Mouse (Mus musculus): ENCODE results near the gene Ptk6. TPM values are rescaled to one million over a fixed set of nuclear protein-coding genes. Genes with fewer than 3 reads are reported as not detected.
"Not testable (repeated sequence)": the region's sequence is repeated elsewhere in the genome, so short reads cannot be mapped to it uniquely, and the experiment has no call there.

Ptk6 gene
- total and polyA plus RNA-seq, 3 experiments, result 0.02 to 0.07 TPM; not detected in 1

DNA sequence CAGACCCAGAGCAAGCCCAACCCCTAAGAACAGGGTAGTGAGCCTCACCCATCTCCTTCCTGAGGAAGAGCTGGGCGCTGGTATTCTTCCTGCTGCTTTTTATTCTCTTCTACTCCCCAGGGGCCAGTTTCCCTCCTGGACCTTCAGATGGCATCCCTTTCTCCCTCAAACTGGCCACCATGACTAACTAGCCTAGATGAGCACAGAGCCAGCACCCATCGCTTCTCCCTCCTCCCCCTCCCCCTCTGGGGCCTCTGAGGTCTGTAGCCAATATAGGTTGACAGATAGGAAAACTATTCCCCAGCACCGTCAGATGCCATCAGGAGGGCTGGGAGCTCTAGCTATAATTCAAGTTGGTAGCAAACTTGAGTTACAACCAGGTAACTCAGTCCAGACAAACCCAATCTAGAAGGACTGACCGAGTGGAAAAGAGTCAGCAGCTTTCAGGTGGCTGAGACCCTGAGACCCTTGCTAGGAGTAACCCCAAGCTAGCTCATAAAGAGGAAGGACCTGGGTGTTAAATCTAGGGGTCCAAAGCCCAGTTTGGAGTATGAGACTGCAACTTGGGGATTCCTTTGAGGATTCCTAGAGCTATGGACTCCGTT is 16.4 kb upstream of the Ptk6 start:
- DNase-seq, result no peak

DNA sequence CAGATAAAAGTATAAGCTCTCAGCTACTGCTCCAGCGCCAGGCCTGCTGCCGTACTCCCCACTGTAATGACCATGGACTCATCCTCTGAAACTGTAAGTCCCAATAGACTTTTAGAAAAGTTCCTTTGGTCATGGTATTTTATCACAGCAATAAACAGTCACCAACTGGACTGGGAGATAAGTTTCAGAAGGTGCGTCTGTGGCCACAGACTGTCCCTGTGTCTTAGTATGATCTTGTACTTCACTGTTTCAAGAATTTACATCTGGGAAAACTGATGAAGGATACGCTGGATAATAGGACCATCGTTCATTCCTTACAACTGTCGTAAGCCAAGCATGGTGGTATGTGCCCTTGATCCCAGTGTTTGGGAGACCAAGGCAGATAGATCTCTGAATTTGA is 13.4 kb upstream of the Ptk6 start:
- DNase-seq, result no peak

DNA sequence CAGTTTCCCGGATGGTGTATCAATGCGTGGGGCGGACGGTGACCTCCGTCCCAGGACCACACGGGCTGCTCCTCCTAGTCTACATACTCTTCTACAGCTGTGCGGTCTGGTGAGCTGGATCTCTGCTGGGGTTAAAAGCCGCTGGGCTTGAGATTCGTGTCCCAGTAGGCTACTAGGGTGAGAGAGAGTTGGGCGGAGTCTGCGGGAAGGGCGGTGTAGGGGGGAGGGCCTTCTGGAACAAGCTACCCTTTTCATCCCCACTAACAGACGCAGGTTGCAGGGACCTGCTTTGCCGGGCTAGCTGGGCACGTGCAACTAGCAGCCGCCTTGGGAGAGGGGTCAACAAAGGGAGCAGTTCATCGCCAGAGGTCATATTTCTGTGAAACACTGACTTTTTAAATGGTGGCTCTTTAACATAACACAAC is 10.4 kb upstream of the Ptk6 start, which contains the start of gene Srms:
Srms (minus strand) TSS at position 165 of the 425 bp plus-strand sequence.
- peak; percentile 71 for DNase-seq

DNA sequence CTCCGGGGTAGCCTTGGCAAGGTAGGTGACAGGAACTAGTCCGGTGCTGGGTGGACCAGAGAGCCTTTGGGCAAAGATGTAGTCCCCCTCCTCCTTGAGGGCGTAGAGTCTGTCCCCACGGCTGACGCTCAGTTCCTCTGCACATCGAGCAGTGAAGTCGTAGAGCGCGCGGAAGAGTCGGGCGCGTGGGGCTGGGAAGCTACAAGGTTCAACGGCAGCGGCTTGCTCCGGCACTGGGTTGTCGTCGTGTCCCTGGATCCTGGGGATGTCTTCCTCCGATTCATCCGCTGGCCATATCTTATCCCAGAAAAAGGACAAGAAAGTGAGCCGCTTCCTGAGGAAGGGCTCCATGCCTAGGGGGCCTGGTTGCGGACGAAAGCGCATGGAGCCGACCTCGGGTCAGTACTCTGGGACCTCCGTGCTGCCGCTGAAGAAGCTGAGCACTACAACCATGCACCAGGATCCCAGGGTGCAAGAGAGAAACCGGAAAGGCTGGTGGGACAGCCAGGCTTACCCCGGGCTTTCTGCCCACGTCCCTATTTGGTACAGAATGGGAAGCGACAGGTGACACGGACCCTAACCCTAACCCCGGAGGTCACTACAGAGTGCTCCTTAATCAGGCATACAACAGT is 9.9 kb upstream of the Ptk6 start:
- peak; percentile 27 for DNase-seq

DNA sequence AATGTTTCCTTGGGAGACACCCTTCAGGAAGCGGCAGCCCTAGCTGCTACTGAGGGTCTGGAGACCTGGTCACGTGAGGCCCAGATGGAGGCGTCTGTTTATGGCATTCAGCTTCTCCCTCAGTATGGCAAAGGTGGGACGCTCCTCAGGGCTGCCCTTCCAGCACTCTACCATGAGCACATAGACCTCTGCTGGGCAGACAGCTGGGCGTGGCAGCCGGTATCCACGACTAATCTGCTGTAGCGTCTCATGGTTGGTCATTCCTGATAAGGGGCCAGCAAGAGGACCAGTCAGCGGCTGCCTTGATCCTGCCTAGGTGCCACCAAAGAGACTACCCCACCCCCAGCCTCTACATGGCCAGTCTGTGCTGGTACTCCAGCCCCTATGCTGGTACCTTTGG is 3.5 kb upstream of the Ptk6 start:
- no peak for DNase-seq

DNA sequence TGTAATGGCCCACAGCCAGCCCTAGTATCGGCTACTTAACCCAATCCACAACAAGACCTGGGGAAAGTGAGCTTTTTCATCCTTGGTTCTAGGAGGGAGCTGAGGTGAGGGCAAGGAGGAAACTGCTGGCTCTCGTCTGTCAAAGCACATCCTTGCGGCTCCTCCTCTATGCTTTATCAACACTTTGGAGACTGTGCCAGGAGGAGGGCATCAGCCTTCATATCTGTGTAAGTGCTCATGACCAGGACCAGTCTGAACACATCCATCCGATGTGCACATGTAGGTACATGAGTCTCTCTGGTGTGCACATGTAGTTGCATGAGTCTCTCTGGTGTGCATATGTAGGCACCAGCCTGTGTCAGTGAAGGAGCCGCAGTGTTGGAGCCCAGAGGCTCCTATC is 3.1 kb upstream of the Ptk6 start:
- DNase-seq, result no peak

DNA sequence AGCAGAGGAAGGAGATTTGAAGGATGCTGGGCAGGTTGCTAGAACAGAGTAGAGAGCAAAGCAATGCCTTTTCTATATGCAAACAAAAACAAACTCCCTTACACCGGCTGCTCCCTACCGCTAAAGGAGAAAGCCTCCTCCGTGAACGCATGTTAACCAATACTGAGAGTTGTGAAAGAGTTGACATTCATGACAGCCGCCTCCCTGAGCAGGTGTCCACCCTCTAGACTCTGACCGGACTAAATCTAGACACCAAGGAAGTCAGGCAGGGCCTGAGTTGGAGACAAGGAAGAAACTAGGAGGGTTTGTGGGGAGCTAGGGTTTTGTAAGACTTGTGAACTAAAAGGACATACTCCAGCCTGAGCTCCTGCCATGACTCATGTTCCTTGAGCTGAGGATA is 297 bp upstream of the Ptk6 start:
- no peak for DNase-seq

DNA sequence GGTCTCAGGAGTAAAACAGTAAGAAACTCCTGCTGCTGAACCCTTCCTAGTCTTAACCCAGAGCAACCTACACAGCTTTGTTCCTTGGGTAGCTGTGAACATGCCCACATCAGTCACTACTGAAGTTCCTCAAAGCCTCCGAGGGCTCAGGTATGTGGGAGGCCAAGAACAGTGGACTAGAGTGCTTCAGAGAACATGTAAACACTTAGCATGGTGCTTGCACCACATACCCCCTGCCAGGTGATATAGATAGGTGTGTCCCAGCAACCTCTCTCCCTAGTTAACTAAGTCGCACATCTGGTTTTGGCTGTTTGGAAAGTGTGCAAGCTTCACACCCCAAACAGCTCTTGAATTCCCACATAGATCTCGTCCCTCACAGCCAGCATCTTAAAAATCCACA is 983 bp downstream of the Ptk6 start:
- DNase-seq, result no peak

DNA sequence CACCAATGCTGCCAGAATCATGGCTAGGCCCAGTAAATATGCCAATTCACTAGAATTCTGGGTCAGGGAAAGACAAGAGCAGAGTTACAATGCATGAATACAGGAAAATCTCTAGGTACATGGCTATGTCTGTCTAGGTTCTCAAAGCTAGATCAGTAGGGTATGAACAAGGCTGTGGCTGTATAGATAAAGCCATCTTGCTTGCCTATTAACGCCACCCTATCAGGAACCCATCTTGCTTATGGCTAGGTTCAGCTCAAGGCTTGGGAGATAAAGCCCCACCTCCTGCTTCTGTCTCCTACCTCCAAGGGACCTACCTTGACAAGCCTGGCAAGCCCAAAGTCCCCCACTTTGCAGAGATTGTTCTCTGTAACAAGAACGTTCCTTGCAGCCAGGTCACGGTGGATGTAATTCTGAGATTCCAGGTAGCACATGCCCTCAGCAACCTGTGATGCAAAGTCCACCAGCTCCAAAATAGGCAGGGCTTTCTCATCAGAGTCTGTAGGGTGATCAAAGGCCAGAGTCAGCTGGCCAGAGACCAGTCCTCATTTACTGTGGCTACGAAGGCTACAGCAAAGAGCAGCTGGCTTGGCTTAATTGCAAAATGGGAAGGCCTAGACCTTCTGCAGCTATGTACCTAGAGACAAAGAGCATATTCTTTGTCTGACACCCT is 5.8 kb downstream of the Ptk6 start:
- no peak for DNase-seq

DNA sequence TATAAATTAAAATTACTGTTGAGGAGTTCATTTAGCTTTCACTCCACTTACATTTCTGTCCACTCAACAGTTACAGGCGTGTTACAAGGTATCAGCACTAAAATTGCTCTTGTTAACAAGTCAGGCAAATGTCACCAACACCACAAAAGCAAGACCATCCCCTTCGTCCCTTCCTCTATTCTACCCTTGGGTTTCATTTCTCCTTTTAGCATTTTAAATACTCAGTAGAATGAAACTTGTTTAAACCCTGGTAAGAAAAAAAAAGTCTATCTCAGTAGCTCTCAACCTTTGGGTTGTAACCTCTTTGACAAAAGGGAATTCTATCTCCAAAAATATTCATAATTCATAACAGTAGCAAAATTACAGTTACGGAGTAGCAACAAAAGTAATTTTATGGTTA is 9.5 kb downstream of the Ptk6 start:
- DNase-seq, result no peak

DNA sequence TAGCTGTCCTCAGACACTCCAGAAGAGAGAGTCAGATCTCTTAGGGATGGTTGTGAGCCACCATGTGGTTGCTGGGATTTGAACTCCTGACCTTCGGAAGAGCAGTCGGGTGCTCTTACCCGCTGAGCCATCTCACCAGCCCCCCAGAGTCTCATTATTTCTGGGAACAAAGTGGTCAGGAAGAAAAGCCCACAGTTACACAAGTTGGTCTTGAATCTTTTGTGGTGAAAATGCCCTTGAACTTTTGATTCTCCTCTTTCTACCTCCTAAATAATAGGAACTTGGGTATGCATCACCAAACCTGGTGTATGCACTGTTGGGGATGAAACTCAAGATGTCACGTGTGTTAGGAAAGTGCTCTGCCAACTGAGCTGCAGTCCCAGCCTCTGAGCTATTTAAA is 10.7 kb downstream of the Ptk6 start:
- DNase-seq, result no peak

DNA sequence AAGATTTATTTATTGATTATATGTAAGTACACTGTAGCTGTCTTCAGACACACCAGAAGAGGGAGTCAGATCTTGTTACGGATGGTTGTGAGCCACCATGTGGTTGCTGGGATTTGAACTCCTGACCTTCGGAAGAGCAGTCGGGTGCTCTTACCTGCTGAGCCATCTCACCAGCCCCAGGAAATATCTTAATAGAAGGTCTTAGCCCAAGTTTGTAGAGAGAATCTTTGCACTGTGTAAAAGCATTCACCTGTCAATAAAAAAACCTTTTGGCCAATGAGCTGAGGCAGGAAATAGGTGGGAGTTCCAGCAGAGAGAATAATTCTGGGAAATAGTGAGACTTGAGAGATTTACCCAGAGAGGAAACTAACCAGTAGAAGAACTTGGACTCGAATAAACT is 11.2 kb downstream of the Ptk6 start:
- not testable (repeated sequence) for DNase-seq

DNA sequence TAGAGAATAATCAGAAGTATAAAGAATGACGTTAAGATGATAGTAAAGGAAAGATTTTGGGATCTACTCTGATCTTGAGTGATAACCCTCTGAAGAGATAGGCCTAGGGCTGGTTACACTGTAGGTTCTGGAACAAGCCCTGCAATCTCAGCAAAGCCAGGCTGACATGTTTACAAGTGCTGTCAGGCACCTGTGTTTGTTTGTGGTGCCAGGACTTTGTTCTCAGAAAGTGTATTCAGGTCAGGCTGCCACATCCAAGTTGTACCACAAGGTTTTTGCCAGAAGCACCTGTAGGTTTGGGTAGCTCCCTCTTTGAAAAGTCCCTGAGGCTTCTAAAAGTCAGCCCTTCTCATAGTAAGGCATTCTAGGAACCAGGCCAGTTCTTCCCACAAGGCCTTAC is 13.3 kb downstream of the Ptk6 start:
- no peak for DNase-seq

DNA sequence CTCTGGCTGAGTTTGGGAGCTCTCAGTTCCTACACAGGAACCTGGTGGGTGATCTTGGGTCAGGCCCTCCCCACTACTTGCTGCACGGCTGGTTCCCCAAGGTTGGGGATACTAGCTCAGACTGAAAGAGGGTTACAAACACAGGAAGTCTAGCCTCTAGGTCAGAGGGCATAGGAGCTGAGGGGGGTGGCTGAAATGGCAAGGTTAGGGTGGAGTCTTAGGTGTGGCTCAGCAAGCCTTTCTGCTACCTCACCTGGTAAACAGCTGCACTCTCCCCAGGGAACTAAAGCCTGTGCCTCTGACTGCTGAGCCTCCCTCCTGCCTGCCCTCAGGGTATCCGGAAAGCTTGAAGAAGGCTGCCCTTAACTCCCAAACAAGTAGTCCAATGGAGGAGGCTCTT is 13.9 kb downstream of the Ptk6 start:
- peak; percentile 18 for DNase-seq

DNA sequence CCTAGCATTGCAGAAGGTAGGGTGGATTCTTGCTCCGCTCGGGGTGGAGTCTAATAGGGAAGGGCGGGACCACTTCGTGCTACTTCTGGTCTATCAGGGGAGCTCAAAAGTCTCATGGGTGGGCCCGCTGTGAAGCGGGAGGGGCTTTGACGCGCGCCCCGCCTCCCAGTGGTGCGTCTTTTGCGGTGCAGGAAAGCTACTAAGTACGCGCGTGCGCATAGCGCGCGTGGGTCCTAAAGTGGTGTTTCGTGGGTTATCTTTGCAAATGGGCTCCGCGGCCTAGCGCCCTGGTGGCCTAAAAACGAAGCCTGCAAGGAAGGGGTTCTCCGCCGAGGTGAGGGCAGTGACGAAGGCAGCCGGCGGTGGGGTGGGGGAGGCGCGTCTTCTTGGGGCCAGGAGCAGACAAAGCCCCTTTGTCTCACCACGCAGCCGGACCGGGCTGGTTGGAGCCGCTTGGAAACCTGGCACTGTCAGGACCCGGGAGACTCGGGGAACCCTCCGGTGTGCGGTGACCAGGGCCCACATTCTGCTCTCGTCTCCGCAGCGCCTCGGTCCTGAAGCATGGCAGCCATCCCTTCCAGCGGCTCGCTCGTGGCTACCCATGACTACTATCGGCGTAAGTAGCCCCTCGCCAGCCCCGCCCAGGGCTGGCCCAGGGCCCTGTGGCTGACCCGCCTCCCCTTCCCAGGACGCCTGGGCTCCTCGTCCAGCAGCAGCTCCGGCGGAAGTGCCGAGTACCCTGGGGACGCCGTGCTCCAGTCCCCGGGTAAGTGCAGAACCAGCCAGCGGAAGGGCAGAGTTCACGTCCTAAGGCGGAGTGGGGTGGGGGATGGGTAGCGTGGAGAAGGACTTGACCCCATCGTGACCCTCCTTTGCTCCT is 15.2 kb downstream of the Ptk6 start, which contains the start of gene Ppdpf:
Ppdpf (plus strand) TSS at position 127 of the 880 bp plus-strand sequence.
- DNase-seq, result peak; percentile 96

DNA sequence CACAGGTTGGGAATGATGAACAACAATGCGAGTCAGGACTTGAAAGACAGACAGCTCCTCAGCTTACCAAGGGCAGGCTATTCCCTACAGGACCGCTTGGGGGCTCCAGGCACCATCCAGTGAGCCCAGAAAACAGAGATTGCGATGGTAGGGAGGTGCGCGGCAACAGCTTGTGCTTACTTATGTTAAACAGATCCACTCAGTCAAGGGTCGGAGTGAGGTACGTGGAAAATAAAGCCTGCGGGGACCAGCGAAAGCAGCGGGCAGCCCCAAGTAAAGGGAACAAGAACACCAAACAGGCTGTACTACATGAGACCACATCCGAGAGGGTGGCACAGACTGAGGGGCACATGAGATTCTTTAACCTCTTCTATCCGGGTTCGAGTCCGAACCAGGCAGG is 16.0 kb downstream of the Ptk6 start:
- DNase-seq, result peak; percentile 90

DNA sequence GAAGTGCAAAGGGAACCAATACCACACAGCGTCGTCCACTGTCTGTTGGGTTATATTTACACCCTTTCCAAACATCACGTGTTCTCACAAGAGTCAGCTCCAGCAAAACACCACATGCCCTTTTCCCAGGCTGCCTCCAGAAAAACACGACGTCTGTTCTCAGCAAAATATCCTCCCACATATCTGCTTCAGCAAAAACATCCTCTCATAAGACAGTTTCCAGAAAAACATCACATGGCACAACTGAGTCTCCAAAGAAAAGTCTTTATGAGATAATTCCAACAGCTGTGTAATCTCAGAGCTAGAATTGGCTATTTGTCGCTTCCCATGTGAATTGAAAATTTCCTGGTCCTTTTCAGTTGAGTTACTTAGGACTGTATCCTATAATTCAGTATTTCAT is 21.7 kb downstream of the Ptk6 start:
- no peak for DNase-seq

DNA sequence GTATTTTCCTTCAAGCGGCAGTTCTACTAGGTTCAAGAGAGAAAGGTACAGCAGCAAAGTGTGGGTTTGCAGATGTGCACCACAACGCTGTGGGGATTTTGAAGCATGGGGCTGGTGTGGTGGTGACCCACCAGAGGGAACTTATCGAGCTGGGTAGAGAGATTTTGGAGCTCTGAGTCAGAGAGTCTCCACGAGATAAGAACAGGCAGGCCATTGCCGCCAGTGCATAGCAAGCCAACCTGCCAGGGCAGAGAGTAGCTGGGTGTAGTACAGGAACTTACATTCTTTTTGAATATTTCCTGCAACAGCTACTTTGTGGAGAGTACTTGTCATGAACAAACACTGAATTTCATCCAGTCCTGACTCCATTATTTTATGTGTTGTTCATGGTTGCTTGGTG is 24.1 kb downstream of the Ptk6 start:
- no peak for DNase-seq

DNA sequence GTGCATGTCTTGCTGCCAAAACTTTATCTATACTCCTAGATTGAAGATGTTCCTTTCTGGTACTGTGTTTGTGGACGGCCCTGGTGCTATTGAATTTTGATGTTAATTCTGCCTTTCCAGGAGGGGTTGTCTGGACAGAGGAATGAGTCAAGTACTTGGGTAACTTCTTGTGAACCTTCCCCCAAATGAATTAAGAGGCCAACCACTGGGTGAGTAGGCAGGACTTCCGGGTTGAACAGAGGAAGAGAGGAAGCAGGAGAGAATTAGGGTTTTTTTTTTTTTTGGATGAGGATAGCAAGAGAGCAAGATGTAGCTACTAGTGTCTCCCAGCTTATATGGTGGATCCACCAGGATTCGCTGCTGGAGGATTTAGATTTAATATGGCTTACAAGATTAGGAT is 24.6 kb downstream of the Ptk6 start:
- DNase-seq, result no peak

DNA sequence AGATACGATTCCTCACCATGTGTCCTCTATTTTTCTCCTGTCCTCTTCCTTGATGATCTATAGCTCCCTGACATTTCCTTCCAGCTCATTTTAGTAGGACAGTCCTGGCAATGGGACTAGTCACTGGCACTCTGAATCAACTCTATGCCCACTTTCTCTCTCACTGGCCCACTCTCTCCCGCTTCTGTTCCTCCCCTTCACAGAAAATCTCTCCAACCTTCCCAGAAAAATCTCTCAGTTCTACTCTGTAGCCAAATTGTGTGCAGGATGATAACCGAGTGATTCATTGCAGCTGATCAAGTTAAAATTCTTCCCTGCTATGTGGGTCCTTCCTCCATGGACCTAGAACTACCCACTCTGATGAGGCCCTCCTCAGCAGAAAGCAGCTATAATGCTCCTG is 27.9 kb downstream of the Ptk6 start:
- no peak for DNase-seq

DNA sequence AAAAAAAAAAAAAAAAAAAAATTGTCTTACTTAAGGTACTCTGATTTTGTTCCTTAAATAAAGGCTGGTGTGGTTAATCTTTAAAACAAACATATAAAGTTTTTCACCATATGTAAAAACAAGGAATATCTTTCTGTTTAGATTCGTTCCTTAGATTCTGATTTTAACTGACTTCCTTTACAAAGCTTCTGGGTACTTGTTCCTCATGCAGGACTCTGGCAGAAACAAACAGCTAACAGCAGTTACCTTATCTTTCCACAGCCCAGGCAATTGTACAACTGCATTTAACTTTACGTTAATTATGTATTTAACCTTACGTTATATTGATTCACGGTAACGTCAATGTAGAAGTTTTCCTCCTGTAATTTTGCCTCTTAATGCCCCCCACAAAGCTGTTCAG is 36.1 kb downstream of the Ptk6 start:
- no peak for DNase-seq

DNA sequence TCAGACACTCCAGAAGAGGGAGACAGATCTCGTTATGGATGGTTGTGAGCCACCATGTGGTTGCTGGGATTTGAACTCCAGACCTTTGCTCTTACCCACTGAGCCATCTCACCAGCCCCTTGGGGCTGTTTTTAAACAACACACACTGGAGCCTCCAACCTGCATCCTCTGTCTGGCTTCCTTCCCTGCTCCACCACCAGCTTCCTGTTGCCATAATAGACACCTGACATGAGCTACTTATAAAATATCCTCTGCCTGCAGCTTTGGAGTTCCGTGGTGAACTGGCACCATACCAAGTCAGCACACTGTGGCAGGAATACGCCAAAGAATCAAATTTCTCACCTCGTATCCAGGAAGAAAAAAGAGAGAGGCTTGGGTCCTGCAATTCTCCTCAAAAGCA is 41.8 kb downstream of the Ptk6 start:
- no peak for DNase-seq

DNA sequence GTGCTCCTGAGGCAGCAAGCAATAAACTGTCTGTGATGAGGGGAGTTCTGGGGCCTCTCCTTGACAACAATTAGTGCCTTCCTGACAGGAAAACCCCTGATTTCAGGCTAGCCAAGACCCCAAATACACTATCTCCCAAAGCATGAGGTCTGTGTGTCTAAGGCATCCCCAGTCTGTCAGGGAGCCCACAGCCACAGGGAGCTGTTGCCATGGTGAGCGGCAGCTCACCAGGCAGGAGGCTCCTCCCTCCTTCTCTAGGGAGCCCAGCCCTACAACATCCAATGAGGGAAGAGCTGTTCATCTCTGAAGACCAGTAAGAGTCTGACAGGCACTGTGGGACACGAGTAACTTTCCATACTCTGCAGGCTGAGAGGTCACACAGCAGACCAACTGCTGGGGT is 42.8 kb downstream of the Ptk6 start:
- no peak for DNase-seq

Measured in adrenal gland, adult 2 months (tissue).